Mouse (Mus musculus) heart, postnatal 25 days (tissue): Measurements from ENCODE around the gene Milr1. TPM values are rescaled to one million over a fixed set of nuclear protein-coding genes. Genes with fewer than 3 reads are reported as not detected.
"Not testable (repeated sequence)": the region's sequence is repeated elsewhere in the genome, so short reads cannot be mapped to it uniquely, and the experiment has no call there.

Experiments used
- DNase-seq: peaks from one replicate; pipeline ENCODE4 v3.0.0; 2022; ENCODE audit warnings: low spot score
- intact Hi-C: fragments of 180-260 bp; cut with DNase I; formaldehyde crosslinking; loops from one replicate; pipeline ENCODE4 v1.15.1; 2025
- microRNA-seq: library from miRNA; unstranded; fragments of <30 nt; microRNA quantifications from one replicate; pipeline ENCODE4 v1.2.0, GENCODE M21; 2022
- total RNA-seq, 2 experiments: library from RNA; stranded (reverse); gene quantifications; 2 replicates each; pipeline ENCODE4 v1.2.3; 2021

The Milr1 gene
- total RNA-seq, 2 experiments from 2014 or later = 1.1 to 1.6 TPM

- peak; percentile 96 for DNase-seq
- intact Hi-C loops = no loop called here
These were observed 37.2 kb downstream of the Milr1 start for GRCm38 (mm10) chr11:106788026-106788774.

- DNase-seq = peak; percentile 97
- intact Hi-C loops = no loop called here
These were observed 37.9 kb downstream of the Milr1 start, which contains the start of the genes Ddx5 and Cep95 for GRCm38 (mm10) chr11:106788775-106789459. TSS of gene Ddx5 (minus strand) at chr11:106789185. TSS of gene Cep95 (plus strand) at chr11:106789252.

GRCm38 (mm10) chr11:106789649-106790048 is 38.6 kb downstream of the Milr1 start:
- intact Hi-C loops = no loop called here
- no peak for DNase-seq

- no peak for DNase-seq
- intact Hi-C loops = no loop called here
These were observed 42.8 kb downstream of the Milr1 start for GRCm38 (mm10) chr11:106793846-106794245.

GRCm38 (mm10) chr11:106795679-106796078 is 44.7 kb downstream of the Milr1 start:
- no peak for DNase-seq
- intact Hi-C loops = no loop called here

- intact Hi-C loops = no loop called here
- no peak for DNase-seq
These were observed 51.1 kb downstream of the Milr1 start for GRCm38 (mm10) chr11:106802069-106802627.

- DNase-seq, intact Hi-C loops: not testable (repeated sequence)
These were observed 56.4 kb downstream of the Milr1 start for GRCm38 (mm10) chr11:106807442-106807841.

- no peak for DNase-seq
- intact Hi-C loops = no loop called here
These were observed 61.5 kb downstream of the Milr1 start for GRCm38 (mm10) chr11:106812410-106813136.

GRCm38 (mm10) chr11:106814601-106815320 is 63.7 kb downstream of the Milr1 start:
- DNase-seq = no peak
- intact Hi-C loops = no loop called here

GRCm38 (mm10) chr11:106815331-106815730 is 64.3 kb downstream of the Milr1 start:
- intact Hi-C loops = no loop called here
- DNase-seq = no peak

- DNase-seq = no peak
- intact Hi-C loops = no loop called here
These were observed 64.7 kb downstream of the Milr1 start for GRCm38 (mm10) chr11:106815761-106816160.

- intact Hi-C loops = no loop called here
- DNase-seq = no peak
These were observed 65.3 kb downstream of the Milr1 start for GRCm38 (mm10) chr11:106816316-106816715.

GRCm38 (mm10) chr11:106817156-106817555 is 66.1 kb downstream of the Milr1 start:
- intact Hi-C loops = no loop called here
- DNase-seq = no peak

- intact Hi-C loops = no loop called here
- DNase-seq = no peak
These were observed 66.8 kb downstream of the Milr1 start for GRCm38 (mm10) chr11:106817808-106818207.

GRCm38 (mm10) chr11:106818341-106818740 is 67.3 kb downstream of the Milr1 start:
- no peak for DNase-seq
- intact Hi-C loops = no loop called here

Small RNA genes lying within 50 kb of the gene (microRNA-seq; reads per million reads assigned to microRNA genes)
- gene Gm25994 (not detected), gene Mir3064 (16.1 reads per million, percentile 32 among the genes with 10 or more reads in this experiment)

Other genes with a start within 250 kb of the Milr1 start
- gene Tex2, start 137.8 kb upstream of the Milr1 start, total RNA-seq = 10 to 100 TPM; 45.5 to 46.7 TPM
- gene Pecam1, start 598 bp upstream of the Milr1 start, total RNA-seq = 100 to 1,000 TPM; 127 to 139 TPM
- 1 to 10 TPM; 4.2 to 4.9 TPM for gene Polg2, start 28.3 kb downstream of the Milr1 start, total RNA-seq
- 100 to 1,000 TPM; 310 to 351 TPM for gene Ddx5, start 38.0 kb downstream of the Milr1 start, total RNA-seq
- gene Cep95, start 38.0 kb downstream of the Milr1 start, total RNA-seq = 1 to 10 TPM; 5.9 to 7.3 TPM
- gene Smurf2, start 169.5 kb downstream of the Milr1 start, total RNA-seq = 10 to 100 TPM; 35.4 to 41.0 TPM
- 10 to 100 TPM; 69.0 to 75.5 TPM for gene Kpna2, start 248.3 kb downstream of the Milr1 start, total RNA-seq